Mouse (Mus musculus) heart, embryonic 13.5 days (tissue): ENCODE measurements around the gene Myo3b. TPM values are rescaled to one million over a fixed set of nuclear protein-coding genes. Genes with fewer than 3 reads are reported as not detected.

Experiments used
- ATAC-seq: fragments of 200-750 bp; cut with Nextera tagmentation; 2 replicates; pipeline ENCODE4 v1.8.0; 2017; ENCODE audit warnings: moderate TSS enrichment; ENCODE audit not compliant: insufficient number of reproducible peaks, low FRiP score, low TSS enrichment; ENCODE audit errors: extremely low read depth
- H3K27ac ChIP-seq: fragments of 300-500 bp; sonication (generic); replicated peaks from 2 replicates; pipeline ENCODE4 v1.5.1; 2015; ENCODE audit warnings: moderate library complexity, mild to moderate bottlenecking, inconsistent platforms
- H3K27me3 ChIP-seq: fragments of 300-500 bp; sonication (generic); replicated peaks from 2 replicates; pipeline ENCODE4 v1.6.1; 2015; ENCODE audit warnings: mild to moderate bottlenecking, inconsistent platforms
- H3K36me3 ChIP-seq: fragments of 300-500 bp; sonication (generic); 2 replicates; pipeline ENCODE4 v1.6.1; 2015; ENCODE audit warnings: mild to moderate bottlenecking, inconsistent platforms
- H3K4me1 ChIP-seq: fragments of 300-500 bp; sonication (generic); 2 replicates; pipeline ENCODE4 v1.6.1; 2015; ENCODE audit warnings: inconsistent platforms
- H3K4me2 ChIP-seq: fragments of 300-500 bp; sonication (generic); 2 replicates; pipeline ENCODE4 v1.6.1; 2015; ENCODE audit warnings: inconsistent platforms, mild to moderate bottlenecking, moderate library complexity
- H3K4me3 ChIP-seq: fragments of 300-500 bp; sonication (generic); 2 replicates; pipeline ENCODE4 v1.5.1; 2015; ENCODE audit warnings: moderate library complexity, mild to moderate bottlenecking, inconsistent platforms
- H3K9ac ChIP-seq: fragments of 300-500 bp; sonication (generic); 2 replicates; pipeline ENCODE4 v1.6.1; 2015; ENCODE audit warnings: inconsistent platforms, mild to moderate bottlenecking, moderate library complexity
- H3K9me3 ChIP-seq: fragments of 300-500 bp; sonication (generic); 2 replicates; pipeline ENCODE4 v1.6.1; 2016; ENCODE audit warnings: inconsistent platforms
- WGBS: fragments of 180-500 bp; shearing (Covaris S2); methylation state at CpG from one replicate; pipeline ENCODE4 v1.1.7; 2015; ENCODE audit warnings: mixed read lengths; 5-methylcytosine and 5-hydroxymethylcytosine counted together
- polyA plus RNA-seq: library from polyadenylated mRNA; unstranded; fragments of >200 nt; fragmentation: Nextera tagmentation; extraction: Ambion mirVana; gene quantifications from 2 replicates; pipeline ENCODE4 v1.2.1, GENCODE M21; 2015

Gene Myo3b
- polyA plus RNA-seq, 1 experiment from 2014 or later: 0.20 TPM

- peak overlapping the region; percentile 61 for H3K4me2 ChIP-seq
- peak overlapping the region; percentile 30; the same call in 1 of the 2 replicates for H3K4me3 ChIP-seq
- peak overlapping the region; percentile 59; the same call in 1 of the 2 replicates for H3K9ac ChIP-seq
- WGBS: 63% methylated on average over 3 of the region's 3 CpGs
- H3K9me3 ChIP-seq: no peaks in the 10 kb centered on the region
- no peak for ATAC-seq
- no peaks in the 10 kb centered on the region for H3K36me3 ChIP-seq
- H3K4me1 ChIP-seq: peaks cover 57% of the 10 kb centered on the region
- H3K27ac ChIP-seq: peak overlapping the region; percentile 81
- H3K27me3 ChIP-seq: no peaks in the 10 kb centered on the region
These were observed 276.8 kb downstream of the Myo3b start for GRCm38 (mm10) chr2:70315734-70316133.

GRCm38 (mm10) chr2:70317850-70318249, 278.9 kb downstream of the Myo3b start:
- H3K36me3 ChIP-seq: no peaks in the 10 kb centered on the region
- ATAC-seq: no peak

GRCm38 (mm10) chr2:70318861-70319555, 280.1 kb downstream of the Myo3b start:
- Histone ChIP-seq H3K4me2 (peak overlapping the region; percentile 40; the same call in 1 of the 2 replicates), H3K9me3 (no peaks in the 10 kb centered on the region), H3K27me3 (no peaks in the 10 kb centered on the region), H3K4me3 (no peak overlapping the region), H3K36me3 (no peaks in the 10 kb centered on the region), H3K27ac (no peak overlapping the region), H3K4me1 (peaks cover 51% of the 10 kb centered on the region), H3K9ac (no peak overlapping the region)
- peak; percentile 13; the same call in 1 of the 2 replicates for ATAC-seq
- 51% methylated on average over 5 of the region's 5 CpGs for whole genome bisulfite sequencing

More at GRCm38 (mm10) chr2:70317850-70318249, 278.9 kb downstream of the Myo3b start:
- Histone ChIP-seq H3K4me1 (peaks cover 56% of the 10 kb centered on the region), H3K27me3 (no peaks in the 10 kb centered on the region), H3K4me3 (peak overlapping the region; percentile 21; the same call in 1 of the 2 replicates), H3K9me3 (no peaks in the 10 kb centered on the region), H3K4me2 (peak overlapping the region; percentile 40), H3K27ac (peak overlapping the region; percentile 59), H3K9ac (peak overlapping the region; percentile 54; the same call in 1 of the 2 replicates)
- 15% methylated on average over 6 of the region's 6 CpGs for WGBS

GRCm38 (mm10) chr2:70322767-70323166, 283.8 kb downstream of the Myo3b start:
- Histone ChIP-seq H3K27me3 (no peaks in the 10 kb centered on the region), H3K9ac (no peak overlapping the region), H3K4me1 (peaks cover 22% of the 10 kb centered on the region), H3K9me3 (no peaks in the 10 kb centered on the region), H3K36me3 (no peaks in the 10 kb centered on the region), H3K4me3 (no peak overlapping the region), H3K4me2 (no peak overlapping the region), H3K27ac (no peak overlapping the region)
- WGBS: 67% methylated on average over 9 of the region's 9 CpGs
- no peak for ATAC-seq

- ATAC-seq: no peak
- H3K4me1 ChIP-seq: no peaks in the 10 kb centered on the region
- no peak overlapping the region for H3K4me2 ChIP-seq
- no peak overlapping the region for H3K9ac ChIP-seq
- no peaks in the 10 kb centered on the region for H3K27me3 ChIP-seq
- H3K27ac ChIP-seq: no peak overlapping the region
- H3K4me3 ChIP-seq: no peak overlapping the region
- no peaks in the 10 kb centered on the region for H3K9me3 ChIP-seq
- peaks cover 6% of the 10 kb centered on the region; the same call in 1 of the 2 replicates for H3K36me3 ChIP-seq
- 77% methylated on average over 11 of the region's 11 CpGs for WGBS
These were observed 288.7 kb downstream of the Myo3b start for GRCm38 (mm10) chr2:70327602-70328001.

- 84% methylated on average over 6 of the region's 6 CpGs for WGBS
These were observed 294.0 kb downstream of the Myo3b start for GRCm38 (mm10) chr2:70332905-70333304.

GRCm38 (mm10) chr2:70333553-70333952, 294.6 kb downstream of the Myo3b start:
- no peak overlapping the region for H3K4me3 ChIP-seq
- ATAC-seq: no peak
- H3K36me3 ChIP-seq: peaks cover 6% of the 10 kb centered on the region; the same call in 1 of the 2 replicates
- no peaks in the 10 kb centered on the region for H3K9me3 ChIP-seq
- no peak overlapping the region for H3K4me2 ChIP-seq
- H3K4me1 ChIP-seq: peaks cover 34% of the 10 kb centered on the region
- no peak overlapping the region for H3K27ac ChIP-seq
- WGBS: 77% methylated on average over 6 of the region's 6 CpGs
- H3K9ac ChIP-seq: no peak overlapping the region
- peaks cover 5% of the 10 kb centered on the region; the same call in 1 of the 2 replicates for H3K27me3 ChIP-seq

More at GRCm38 (mm10) chr2:70332905-70333304, 294.0 kb downstream of the Myo3b start:
- no peak overlapping the region for H3K4me3 ChIP-seq
- no peak overlapping the region for H3K27ac ChIP-seq
- no peak overlapping the region for H3K4me2 ChIP-seq
- peaks cover 5% of the 10 kb centered on the region; the same call in 1 of the 2 replicates for H3K27me3 ChIP-seq
- no peak overlapping the region for H3K9ac ChIP-seq
- no peaks in the 10 kb centered on the region for H3K9me3 ChIP-seq
- peaks cover 27% of the 10 kb centered on the region for H3K4me1 ChIP-seq
- H3K36me3 ChIP-seq: peaks cover 6% of the 10 kb centered on the region; the same call in 1 of the 2 replicates
- ATAC-seq: no peak

- H3K9ac ChIP-seq: no peak overlapping the region
- peak overlapping the region; percentile 57; the same call in 1 of the 2 replicates for H3K4me2 ChIP-seq
- H3K4me3 ChIP-seq: no peak overlapping the region
These were observed 297.6 kb downstream of the Myo3b start for GRCm38 (mm10) chr2:70336551-70336950.

GRCm38 (mm10) chr2:70337208-70337611, 298.3 kb downstream of the Myo3b start:
- peak overlapping the region; percentile 57 for H3K4me2 ChIP-seq
- H3K9me3 ChIP-seq: no peaks in the 10 kb centered on the region
- H3K4me3 ChIP-seq: peak overlapping the region; percentile 12; the same call in 1 of the 2 replicates
- peak; percentile 40; the same call in 1 of the 2 replicates for ATAC-seq
- peak overlapping the region; percentile 60; the same call in 1 of the 2 replicates for H3K9ac ChIP-seq
- 8% methylated on average over 7 of the region's 7 CpGs for WGBS
- H3K27ac ChIP-seq: peak overlapping the region; percentile 85
- H3K27me3 ChIP-seq: peaks cover 5% of the 10 kb centered on the region; the same call in 1 of the 2 replicates
- H3K36me3 ChIP-seq: no peaks in the 10 kb centered on the region
- peaks cover 50% of the 10 kb centered on the region for H3K4me1 ChIP-seq

More at GRCm38 (mm10) chr2:70336551-70336950, 297.6 kb downstream of the Myo3b start:
- WGBS: 64% methylated on average over 6 of the region's 6 CpGs
- Histone ChIP-seq H3K4me1 (peaks cover 50% of the 10 kb centered on the region), H3K9me3 (no peaks in the 10 kb centered on the region), H3K27me3 (peaks cover 5% of the 10 kb centered on the region; the same call in 1 of the 2 replicates), H3K27ac (peak overlapping the region; percentile 85), H3K36me3 (peaks cover 2% of the 10 kb centered on the region; the same call in 1 of the 2 replicates)
- no peak for ATAC-seq

GRCm38 (mm10) chr2:70337869-70338268, 298.9 kb downstream of the Myo3b start:
- Histone ChIP-seq H3K4me1 (peaks cover 50% of the 10 kb centered on the region), H3K9me3 (no peaks in the 10 kb centered on the region), H3K27ac (peak overlapping the region; percentile 85), H3K4me2 (peak overlapping the region; percentile 57), H3K36me3 (no peaks in the 10 kb centered on the region), H3K27me3 (peaks cover 5% of the 10 kb centered on the region; the same call in 1 of the 2 replicates), H3K9ac (peak overlapping the region; percentile 60), H3K4me3 (peak overlapping the region; percentile 12; the same call in 1 of the 2 replicates)
- 10% methylated on average over 9 of the region's 9 CpGs for WGBS
- no peak; the same call in 1 of the 2 replicates for ATAC-seq

- Histone ChIP-seq H3K27me3 (peaks cover 5% of the 10 kb centered on the region; the same call in 1 of the 2 replicates), H3K27ac (peak overlapping the region; percentile 54; the same call in 1 of the 2 replicates), H3K9ac (no peak overlapping the region), H3K9me3 (no peaks in the 10 kb centered on the region), H3K4me1 (peaks cover 59% of the 10 kb centered on the region), H3K36me3 (no peaks in the 10 kb centered on the region), H3K4me2 (no peak overlapping the region), H3K4me3 (no peak overlapping the region)
- 56% methylated on average over 7 of the region's 7 CpGs for WGBS
- ATAC-seq: no peak
These were observed 300.1 kb downstream of the Myo3b start for GRCm38 (mm10) chr2:70339061-70339460.
